Mouse (Mus musculus) lung, adult 2 months (tissue): Measurements from ENCODE around the gene Gipc3. TPM values are rescaled to one million over a fixed set of nuclear protein-coding genes. Genes with fewer than 3 reads are reported as not detected.
A peak's percentile ranks its signal among the peaks of the same experiment; 100 is the strongest.

Source experiments
- DNase-seq: peaks from one replicate; pipeline ENCODE4 v3.0.0; 2022
- H3K4me1 ChIP-seq: fragments of 200-500 bp; 2 replicates; pipeline ENCODE4 v1.6.1; 2011; ENCODE audit warnings: low read length; ENCODE audit not compliant: control insufficient read depth, insufficient read depth
- H3K4me3 ChIP-seq: fragments of 200-500 bp; replicated peaks from 2 replicates; pipeline ENCODE3; 2011; ENCODE audit warnings: low read depth, mild to moderate bottlenecking, control low read depth, low read length; ENCODE audit errors: extremely low read depth
- CTCF ChIP-seq: fragments of 200-500 bp; IDR thresholded peaks from 2 replicates; pipeline ENCODE4 v1.5.1; 2011; ENCODE audit warnings: mild to moderate bottlenecking, low read length, control low read depth; ENCODE audit not compliant: insufficient read depth
- POLR2A ChIP-seq: fragments of 200-500 bp; IDR thresholded peaks from 2 replicates; pipeline ENCODE4 v1.6.1; 2011; ENCODE audit warnings: low read depth, mild to moderate bottlenecking, control low read depth, low read length, borderline replicate concordance; ENCODE audit errors: extremely low read depth
- WGBS: fragments of 180-500 bp; shearing (Covaris S2); methylation state at CpG from one replicate; pipeline ENCODE4 v1.1.7; 2018; 5-methylcytosine and 5-hydroxymethylcytosine counted together
- polyA plus RNA-seq: library from polyadenylated mRNA; depleted of rRNA; stranded (reverse); fragments of >200 nt; gene quantifications from 2 replicates; pipeline ENCODE4 v1.2.3, GENCODE M21; 2012

Gene Gipc3
- polyA plus RNA-seq, 1 experiment = 11.2 TPM

GRCm38 (mm10) chr10:81335393-81336340 lies 7.4 kb downstream of the Gipc3 start:
- H3K4me1 ChIP-seq = no peaks in the 10 kb centered on the region
- no peak overlapping the region for H3K4me3 ChIP-seq
- no peak for DNase-seq
- TF ChIP-seq POLR2A = no peak
- no peak for TF ChIP-seq CTCF
- WGBS = 56% methylated on average over 19 of the region's 19 CpGs

- no peak for DNase-seq
- 81% methylated on average over 11 of the region's 11 CpGs for WGBS
- no peak overlapping the region for H3K4me3 ChIP-seq
- peaks cover 7% of the 10 kb centered on the region for H3K4me1 ChIP-seq
- TF ChIP-seq CTCF = no peak
Observed at GRCm38 (mm10) chr10:81334324-81334723, 8.7 kb downstream of the Gipc3 start.

- 56% methylated on average over 29 of the region's 29 CpGs for WGBS
Observed at GRCm38 (mm10) chr10:81332277-81332676, 10.8 kb downstream of the Gipc3 start.

GRCm38 (mm10) chr10:81330007-81330406 lies 13.1 kb downstream of the Gipc3 start:
- 44% methylated on average over 4 of the region's 4 CpGs for WGBS
- no peak for DNase-seq
- H3K4me1 ChIP-seq = peaks cover 20% of the 10 kb centered on the region

More at GRCm38 (mm10) chr10:81332277-81332676, 10.8 kb downstream of the Gipc3 start:
- DNase-seq = no peak
- TF ChIP-seq POLR2A (no peak), CTCF (no peak)
- H3K4me1 ChIP-seq = peaks cover 13% of the 10 kb centered on the region
- no peak overlapping the region for H3K4me3 ChIP-seq

GRCm38 (mm10) chr10:81329194-81329975 lies 13.7 kb downstream of the Gipc3 start:
- no peak for DNase-seq
- WGBS = 36% methylated on average over 10 of the region's 10 CpGs
- TF ChIP-seq CTCF (no peak), POLR2A (peak; percentile 6; the same call in 1 of the 2 replicates)
- no peak overlapping the region for H3K4me3 ChIP-seq
- peaks cover 20% of the 10 kb centered on the region for H3K4me1 ChIP-seq

More at GRCm38 (mm10) chr10:81330007-81330406, 13.1 kb downstream of the Gipc3 start:
- H3K4me3 ChIP-seq = no peak overlapping the region
- no peak for TF ChIP-seq POLR2A
- TF ChIP-seq CTCF = no peak

- 9% methylated on average over 10 of the region's 10 CpGs for WGBS
- H3K4me3 ChIP-seq = no peak within 1 kb of the TSS
- no peak for TF ChIP-seq POLR2A
- TF ChIP-seq CTCF = no peak
- DNase-seq = no peak
- peaks cover 20% of the 10 kb centered on the region for H3K4me1 ChIP-seq
Observed at GRCm38 (mm10) chr10:81328386-81328785, 14.7 kb downstream of the Gipc3 start, which contains the start of gene Tbxa2r. Gene Tbxa2r (plus strand): TSS chr10:81328731.

- no peak for TF ChIP-seq POLR2A
- TF ChIP-seq CTCF = no peak
- Histone ChIP-seq H3K4me1 (peaks cover 20% of the 10 kb centered on the region), H3K4me3 (no peak overlapping the region)
- no peak for DNase-seq
- 22% methylated on average over 2 of the region's 2 CpGs for WGBS
Observed at GRCm38 (mm10) chr10:81327959-81328358, 15.1 kb downstream of the Gipc3 start.

- no peak for DNase-seq
- H3K4me3 ChIP-seq = no peak overlapping the region
- 34% methylated on average over 6 of the region's 6 CpGs for WGBS
Observed at GRCm38 (mm10) chr10:81326858-81327257, 16.2 kb downstream of the Gipc3 start.

GRCm38 (mm10) chr10:81325781-81326180 lies 17.3 kb downstream of the Gipc3 start:
- DNase-seq = no peak
- 90% methylated on average over 18 of the region's 18 CpGs for WGBS

More at GRCm38 (mm10) chr10:81326858-81327257, 16.2 kb downstream of the Gipc3 start:
- H3K4me1 ChIP-seq = peaks cover 21% of the 10 kb centered on the region
- 0 out of 2 replicates have a peak, but pooled peaks have one; percentile 3 for TF ChIP-seq POLR2A
- no peak for TF ChIP-seq CTCF

More at GRCm38 (mm10) chr10:81325781-81326180, 17.3 kb downstream of the Gipc3 start:
- Histone ChIP-seq H3K4me3 (no peak overlapping the region), H3K4me1 (peaks cover 24% of the 10 kb centered on the region)
- TF ChIP-seq CTCF (no peak), POLR2A (no peak)
